Mouse (Mus musculus) layer of hippocampus, adult 9-11 months (tissue): ENCODE data around the gene Ecm1.

Experiments
- DNase-seq: peaks from one replicate; pipeline ENCODE4 v3.0.0; 2022

Ecm1 gene

GRCm38 (mm10) chr3:95689171-95689915 lies 50.0 kb downstream of the Ecm1 start:
- DNase-seq = no peak

GRCm38 (mm10) chr3:95687524-95688421 lies 51.6 kb downstream of the Ecm1 start, which contains the start of gene Adamtsl4:
TSS of gene Adamtsl4 (minus strand) at chr3:95687917.
- DNase-seq = peak; percentile 68

DNA sequence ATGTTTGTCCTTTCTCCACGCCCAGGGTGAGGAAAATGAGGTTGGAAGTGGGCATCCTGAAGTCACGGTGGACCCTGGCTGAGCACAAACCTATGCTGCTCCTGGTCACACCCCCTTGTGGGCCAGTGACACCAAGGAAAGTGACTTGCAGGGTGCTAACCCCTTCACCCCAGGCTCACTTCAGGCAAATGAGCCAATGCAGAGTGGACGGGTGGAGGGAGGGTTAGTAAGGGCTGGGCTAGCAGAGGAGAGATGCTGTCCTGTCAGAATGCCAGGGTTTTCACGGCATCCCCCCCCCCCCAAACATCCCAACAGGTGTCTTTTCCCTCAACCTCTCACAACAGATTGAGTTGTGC lies 52.2 kb downstream of the Ecm1 start:
- no peak for DNase-seq

- no peak for DNase-seq
These were observed 52.7 kb downstream of the Ecm1 start for GRCm38 (mm10) chr3:95686492-95687167.

- DNase-seq = no peak
These were observed 53.7 kb downstream of the Ecm1 start for GRCm38 (mm10) chr3:95685701-95686100.

DNA sequence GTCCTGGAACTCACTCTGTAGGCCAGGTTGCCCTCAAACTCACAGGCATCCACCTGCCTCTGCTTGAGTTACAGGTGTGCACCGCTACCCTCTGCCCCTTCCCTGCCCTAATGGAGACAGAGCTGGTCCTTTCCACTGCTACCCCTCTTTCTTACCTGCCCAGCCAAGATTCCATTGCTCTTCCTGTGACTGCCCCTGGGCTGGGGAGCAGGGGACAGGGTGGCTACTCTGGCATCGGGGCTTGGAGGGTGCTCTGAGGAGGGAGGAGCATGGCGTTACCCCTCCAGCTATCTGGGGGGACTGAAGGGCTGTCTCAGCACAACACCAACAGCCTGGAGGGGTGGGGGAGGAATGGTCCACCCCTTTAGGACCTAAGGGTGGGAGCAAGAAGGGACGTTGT lies 54.1 kb downstream of the Ecm1 start:
- DNase-seq = no peak

DNA sequence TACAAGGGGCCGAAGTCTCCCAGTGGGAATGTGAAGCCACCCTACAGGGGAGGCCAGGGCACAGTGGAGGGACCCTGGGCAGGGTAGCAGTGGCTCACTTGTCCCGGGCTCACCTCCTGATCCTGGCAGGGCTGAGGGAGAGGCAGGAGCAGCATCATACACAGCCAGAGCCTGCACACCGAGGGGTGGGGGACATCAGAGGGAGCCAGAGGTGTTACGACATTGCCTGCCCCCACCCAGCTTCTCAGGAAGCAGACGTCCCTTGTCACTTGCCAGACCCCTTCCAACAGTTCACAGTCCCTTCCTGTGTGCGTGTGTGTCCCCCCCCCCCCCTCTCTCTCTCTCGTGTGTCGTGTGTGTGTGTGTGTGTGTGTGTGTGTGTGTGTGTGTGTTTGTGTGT lies 54.5 kb downstream of the Ecm1 start:
- no peak for DNase-seq
